Mouse (Mus musculus) hindbrain, embryonic 15.5 days (tissue): ENCODE results near the gene Cntn5. TPM values are rescaled to one million over a fixed set of nuclear protein-coding genes. Genes with fewer than 3 reads are reported as not detected.

Source experiments
- ATAC-seq: fragments of 200-750 bp; cut with Nextera tagmentation; 2 replicates; pipeline ENCODE4 v1.8.0; 2017; ENCODE audit warnings: low read depth, moderate number of reproducible peaks, moderate TSS enrichment; ENCODE audit not compliant: low FRiP score
- H3K27ac ChIP-seq: fragments of 300-500 bp; sonication (generic); replicated peaks from 2 replicates; pipeline ENCODE4 v1.5.1; 2015; ENCODE audit warnings: mild to moderate bottlenecking, inconsistent platforms
- H3K27me3 ChIP-seq: fragments of 300-500 bp; sonication (generic); 2 replicates; pipeline ENCODE4 v1.6.1; 2015; ENCODE audit warnings: control low read depth, inconsistent platforms
- H3K36me3 ChIP-seq: fragments of 300-500 bp; sonication (generic); 2 replicates; pipeline ENCODE4 v1.6.1; 2015; ENCODE audit warnings: control low read depth, inconsistent platforms
- H3K4me1 ChIP-seq: fragments of 300-500 bp; sonication (generic); replicated peaks from 2 replicates; pipeline ENCODE4 v1.6.1; 2015; ENCODE audit warnings: control low read depth, inconsistent platforms
- H3K4me2 ChIP-seq: fragments of 300-500 bp; sonication (generic); 2 replicates; pipeline ENCODE4 v1.6.1; 2015; ENCODE audit warnings: moderate library complexity, mild to moderate bottlenecking, inconsistent platforms
- H3K4me3 ChIP-seq: fragments of 300-500 bp; sonication (generic); 2 replicates; pipeline ENCODE4 v1.5.1; 2015; ENCODE audit warnings: mild to moderate bottlenecking, inconsistent platforms
- H3K9ac ChIP-seq: fragments of 300-500 bp; sonication (generic); 2 replicates; pipeline ENCODE4 v1.6.1; 2015; ENCODE audit warnings: inconsistent platforms
- H3K9me3 ChIP-seq: fragments of 300-500 bp; sonication (generic); 2 replicates; pipeline ENCODE4 v1.6.1; 2016; ENCODE audit warnings: control low read depth, inconsistent platforms
- WGBS: fragments of 180-500 bp; shearing (Covaris S2); methylation state at CpG from one replicate; pipeline ENCODE4 v1.1.7; 2015; 5-methylcytosine and 5-hydroxymethylcytosine counted together
- polyA plus RNA-seq: library from polyadenylated mRNA; unstranded; fragments of >200 nt; fragmentation: Nextera tagmentation; extraction: Ambion mirVana; gene quantifications from 2 replicates; pipeline ENCODE4 v1.2.1, GENCODE M21; 2015

Gene Cntn5
- polyA plus RNA-seq, 1 experiment from 2014 or later: 22.5 TPM

GRCm38 (mm10) chr9:10722121-10722520 lies 182.5 kb downstream of the Cntn5 start:
- Histone ChIP-seq H3K4me2 (no peak overlapping the region), H3K9me3 (no peaks in the 10 kb centered on the region), H3K36me3 (no peaks in the 10 kb centered on the region), H3K27me3 (no peaks in the 10 kb centered on the region), H3K4me3 (no peak overlapping the region), H3K9ac (no peak overlapping the region), H3K27ac (no peak overlapping the region), H3K4me1 (no peaks in the 10 kb centered on the region)
- 91% methylated on average over 4 of the region's 4 CpGs for WGBS
- no peak for ATAC-seq

GRCm38 (mm10) chr9:10718986-10719385 lies 185.6 kb downstream of the Cntn5 start:
- no peak for ATAC-seq
- Histone ChIP-seq H3K9me3 (no peaks in the 10 kb centered on the region), H3K36me3 (no peaks in the 10 kb centered on the region), H3K27ac (no peak overlapping the region), H3K4me3 (no peak overlapping the region), H3K4me1 (no peaks in the 10 kb centered on the region), H3K27me3 (no peaks in the 10 kb centered on the region), H3K4me2 (no peak overlapping the region), H3K9ac (no peak overlapping the region)
- WGBS: 74% methylated on average over 3 of the region's 3 CpGs

GRCm38 (mm10) chr9:10713641-10714040 lies 190.9 kb downstream of the Cntn5 start:
- WGBS: 22% methylated on average over 1 of the region's 1 CpGs
- no peak for ATAC-seq

GRCm38 (mm10) chr9:10681646-10682045 lies 222.9 kb downstream of the Cntn5 start:
- ATAC-seq: no peak
- no peak overlapping the region for H3K4me2 ChIP-seq
- no peak overlapping the region for H3K9ac ChIP-seq
- no peaks in the 10 kb centered on the region for H3K27me3 ChIP-seq
- no peaks in the 10 kb centered on the region for H3K9me3 ChIP-seq
- no peak overlapping the region for H3K4me3 ChIP-seq
- no peaks in the 10 kb centered on the region for H3K4me1 ChIP-seq
- H3K36me3 ChIP-seq: no peaks in the 10 kb centered on the region
- no peak overlapping the region for H3K27ac ChIP-seq

More at GRCm38 (mm10) chr9:10713641-10714040, 190.9 kb downstream of the Cntn5 start:
- Histone ChIP-seq H3K4me1 (no peaks in the 10 kb centered on the region), H3K4me3 (no peak overlapping the region), H3K9me3 (no peaks in the 10 kb centered on the region), H3K9ac (no peak overlapping the region), H3K36me3 (no peaks in the 10 kb centered on the region), H3K27me3 (no peaks in the 10 kb centered on the region), H3K27ac (no peak overlapping the region), H3K4me2 (no peak overlapping the region)

- ATAC-seq: no peak
- no peaks in the 10 kb centered on the region for H3K4me1 ChIP-seq
- no peaks in the 10 kb centered on the region for H3K9me3 ChIP-seq
- no peaks in the 10 kb centered on the region for H3K36me3 ChIP-seq
- WGBS: 76% methylated on average over 3 of the region's 3 CpGs
- H3K27ac ChIP-seq: no peak overlapping the region
- H3K27me3 ChIP-seq: no peaks in the 10 kb centered on the region
- H3K4me2 ChIP-seq: no peak overlapping the region
- no peak overlapping the region for H3K4me3 ChIP-seq
- no peak overlapping the region for H3K9ac ChIP-seq
These were observed 223.4 kb downstream of the Cntn5 start for GRCm38 (mm10) chr9:10681181-10681580.

- Histone ChIP-seq H3K36me3 (no peaks in the 10 kb centered on the region), H3K9me3 (no peaks in the 10 kb centered on the region), H3K27ac (no peak overlapping the region), H3K4me1 (no peaks in the 10 kb centered on the region), H3K4me2 (no peak overlapping the region), H3K4me3 (no peak overlapping the region), H3K27me3 (no peaks in the 10 kb centered on the region), H3K9ac (no peak overlapping the region)
- WGBS: 81% methylated on average over 3 of the region's 3 CpGs
- no peak for ATAC-seq
These were observed 235.9 kb downstream of the Cntn5 start for GRCm38 (mm10) chr9:10668676-10669075.

GRCm38 (mm10) chr9:10667438-10667837 lies 237.1 kb downstream of the Cntn5 start:
- H3K4me3 ChIP-seq: no peak overlapping the region
- no peak for ATAC-seq
- H3K27ac ChIP-seq: no peak overlapping the region
- no peaks in the 10 kb centered on the region for H3K4me1 ChIP-seq
- no peak overlapping the region for H3K9ac ChIP-seq
- H3K27me3 ChIP-seq: no peaks in the 10 kb centered on the region
- WGBS: 71% methylated on average over 4 of the region's 4 CpGs
- no peak overlapping the region for H3K4me2 ChIP-seq
- H3K36me3 ChIP-seq: no peaks in the 10 kb centered on the region
- H3K9me3 ChIP-seq: no peaks in the 10 kb centered on the region

GRCm38 (mm10) chr9:10665756-10666155 lies 238.8 kb downstream of the Cntn5 start:
- no peak for ATAC-seq
- Histone ChIP-seq H3K9me3 (no peaks in the 10 kb centered on the region), H3K27me3 (no peaks in the 10 kb centered on the region)

GRCm38 (mm10) chr9:10663101-10663500 lies 241.5 kb downstream of the Cntn5 start:
- Histone ChIP-seq H3K4me2 (no peak overlapping the region), H3K9me3 (no peaks in the 10 kb centered on the region), H3K36me3 (no peaks in the 10 kb centered on the region), H3K27ac (no peak overlapping the region), H3K4me1 (no peaks in the 10 kb centered on the region), H3K9ac (no peak overlapping the region), H3K27me3 (no peaks in the 10 kb centered on the region), H3K4me3 (no peak overlapping the region)
- peak; percentile 42; the same call in 1 of the 2 replicates for ATAC-seq
- 71% methylated on average over 2 of the region's 2 CpGs for WGBS

More at GRCm38 (mm10) chr9:10665756-10666155, 238.8 kb downstream of the Cntn5 start:
- no peaks in the 10 kb centered on the region for H3K36me3 ChIP-seq
- no peaks in the 10 kb centered on the region for H3K4me1 ChIP-seq
- no peak overlapping the region for H3K9ac ChIP-seq
- H3K4me3 ChIP-seq: no peak overlapping the region
- H3K4me2 ChIP-seq: no peak overlapping the region
- H3K27ac ChIP-seq: no peak overlapping the region

- Histone ChIP-seq H3K4me1 (no peaks in the 10 kb centered on the region), H3K4me3 (no peak overlapping the region), H3K9me3 (no peaks in the 10 kb centered on the region), H3K36me3 (no peaks in the 10 kb centered on the region), H3K4me2 (no peak overlapping the region), H3K9ac (no peak overlapping the region), H3K27me3 (no peaks in the 10 kb centered on the region), H3K27ac (no peak overlapping the region)
- ATAC-seq: no peak
- WGBS: 67% methylated on average over 1 of the region's 1 CpGs
These were observed 245.1 kb downstream of the Cntn5 start for GRCm38 (mm10) chr9:10659478-10659877.

GRCm38 (mm10) chr9:10658086-10658485 lies 246.5 kb downstream of the Cntn5 start:
- Histone ChIP-seq H3K27me3 (no peaks in the 10 kb centered on the region), H3K27ac (no peak overlapping the region), H3K4me1 (no peaks in the 10 kb centered on the region), H3K9me3 (no peaks in the 10 kb centered on the region), H3K4me3 (no peak overlapping the region), H3K9ac (no peak overlapping the region), H3K36me3 (no peaks in the 10 kb centered on the region), H3K4me2 (no peak overlapping the region)
- 88% methylated on average over 1 of the region's 1 CpGs for WGBS
- ATAC-seq: no peak

- Histone ChIP-seq H3K27ac (no peak overlapping the region), H3K9ac (no peak overlapping the region), H3K4me3 (no peak overlapping the region), H3K4me1 (no peaks in the 10 kb centered on the region), H3K27me3 (no peaks in the 10 kb centered on the region), H3K36me3 (no peaks in the 10 kb centered on the region), H3K4me2 (no peak overlapping the region), H3K9me3 (no peaks in the 10 kb centered on the region)
- WGBS: 57% methylated on average over 4 of the region's 4 CpGs
- ATAC-seq: no peak
These were observed 247.3 kb downstream of the Cntn5 start for GRCm38 (mm10) chr9:10657144-10657748.

GRCm38 (mm10) chr9:10650632-10651031 lies 253.9 kb downstream of the Cntn5 start:
- ATAC-seq: no peak
- 88% methylated on average over 1 of the region's 1 CpGs for WGBS
- H3K4me3 ChIP-seq: no peak overlapping the region

More at GRCm38 (mm10) chr9:10650632-10651031, 253.9 kb downstream of the Cntn5 start:
- Histone ChIP-seq H3K27me3 (no peaks in the 10 kb centered on the region), H3K9ac (no peak overlapping the region), H3K27ac (no peak overlapping the region), H3K9me3 (no peaks in the 10 kb centered on the region), H3K4me2 (no peak overlapping the region), H3K4me1 (no peaks in the 10 kb centered on the region), H3K36me3 (no peaks in the 10 kb centered on the region)
